Mouse (Mus musculus) heart, embryonic 14.5 days (tissue): Measurements from ENCODE around the gene 2300009A05Rik. TPM values are rescaled to one million over a fixed set of nuclear protein-coding genes. Genes with fewer than 3 reads are reported as not detected.

ENCODE experiments used
- ATAC-seq: fragments of 200-750 bp; cut with Nextera tagmentation; 2 replicates; pipeline ENCODE4 v1.8.0; 2017; ENCODE audit warnings: low read depth, moderate TSS enrichment; ENCODE audit not compliant: insufficient number of reproducible peaks, insufficient read depth, low FRiP score
- H3K27ac ChIP-seq, 2 experiments: fragments of 200-500 bp in 1 of 2; fragments of 300-500 bp in 1 of 2; sonication (generic) in 1 of 2; replicated peaks in 1 of 2; 2 replicates each; pipeline ENCODE4 v1.5.1; 2012 to 2014; ENCODE audit warnings: low read depth in 2 of 2, low read length in 2 of 2, control low read depth in 1 of 2, mild to moderate bottlenecking in 1 of 2, mixed read lengths in 1 of 2; ENCODE audit not compliant: control insufficient read depth in 1 of 2, insufficient read depth in 1 of 2
- H3K27me3 ChIP-seq: fragments of 300-500 bp; sonication (generic); 2 replicates; pipeline ENCODE4 v1.6.1; 2014; ENCODE audit warnings: mild to moderate bottlenecking, low read length, control low read depth; ENCODE audit not compliant: control insufficient read depth, insufficient read depth
- H3K36me3 ChIP-seq: fragments of 300-500 bp; sonication (generic); 2 replicates; pipeline ENCODE4 v1.6.1; 2014; ENCODE audit warnings: mild to moderate bottlenecking, control low read depth, low read length, mixed read lengths; ENCODE audit not compliant: control insufficient read depth, insufficient read depth
- H3K4me1 ChIP-seq, 2 experiments: fragments of 200-500 bp in 1 of 2; fragments of 300-500 bp in 1 of 2; sonication (generic) in 1 of 2; 2 replicates each; pipeline ENCODE4 v1.6.1; 2012 to 2014; ENCODE audit warnings: low read length in 2 of 2, control low read depth in 1 of 2, mixed read lengths in 1 of 2; ENCODE audit not compliant: control insufficient read depth in 2 of 2, insufficient read depth in 2 of 2
- H3K4me2 ChIP-seq: fragments of 300-500 bp; sonication (generic); 2 replicates; pipeline ENCODE4 v1.6.1; 2014; ENCODE audit warnings: mild to moderate bottlenecking, low read length
- H3K4me3 ChIP-seq, 2 experiments: fragments of 200-500 bp in 1 of 2; fragments of 300-500 bp in 1 of 2; sonication (generic) in 1 of 2; 2 replicates each; pipeline ENCODE4 v1.5.1; 2012 to 2014; ENCODE audit warnings: low read length in 2 of 2, mild to moderate bottlenecking in 2 of 2, control low read depth in 1 of 2, low read depth in 1 of 2, moderate library complexity in 1 of 2; ENCODE audit not compliant: control insufficient read depth in 1 of 2, insufficient read depth in 1 of 2
- H3K9ac ChIP-seq: fragments of 300-500 bp; sonication (generic); 2 replicates; pipeline ENCODE4 v1.6.1; 2014; ENCODE audit warnings: mild to moderate bottlenecking, low read length
- H3K9me3 ChIP-seq: fragments of 300-500 bp; sonication (generic); 2 replicates; pipeline ENCODE4 v1.6.1; 2016; ENCODE audit warnings: low read length, control low read depth; ENCODE audit not compliant: control insufficient read depth
- WGBS: fragments of 180-500 bp; shearing (Covaris S2); extraction: QIAGEN DNeasy Blood & Tissue Kit; methylation state at CpG from one replicate; pipeline ENCODE4 v1.1.7; 2014; 5-methylcytosine and 5-hydroxymethylcytosine counted together
- polyA plus RNA-seq: library from polyadenylated mRNA; unstranded; fragments of >200 nt; fragmentation: Nextera tagmentation; extraction: Ambion mirVana; gene quantifications from 2 replicates; pipeline ENCODE4 v1.2.1, GENCODE M21; 2014

2300009A05Rik gene
- polyA plus RNA-seq, 1 experiment from 2014 or later, result 80.7 TPM

DNA sequence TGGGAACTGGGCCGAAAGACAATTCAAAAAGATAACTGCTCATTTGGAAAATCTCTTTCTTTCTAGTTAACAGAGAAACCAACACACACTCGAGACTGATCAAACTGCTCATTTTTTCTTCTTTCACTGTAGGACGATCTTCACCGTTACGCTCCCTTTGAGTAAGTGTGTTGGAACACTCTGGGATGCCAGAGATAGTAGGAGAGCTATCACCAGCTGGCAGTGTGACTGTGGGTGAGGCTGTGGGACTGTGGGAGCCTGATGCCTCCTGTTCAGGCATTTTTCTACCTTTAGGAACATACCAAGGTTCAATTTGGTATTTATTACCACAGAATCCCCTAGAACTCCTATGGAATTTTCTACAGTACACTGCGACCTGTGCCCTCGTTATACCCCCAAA, 3.4 kb downstream of the 2300009A05Rik start:
- H3K27me3 ChIP-seq, result no peaks in the 10 kb centered on the region
- H3K36me3 ChIP-seq, result no peaks in the 10 kb centered on the region
- no peak overlapping the region; the same call in 1 of the 2 replicates for H3K9ac ChIP-seq
- peaks cover 5 to 15% of the 10 kb centered on the region in 2 experiments; a peak in 3 of 4 replicates for H3K4me1 ChIP-seq
- H3K4me2 ChIP-seq, result peak overlapping the region; percentile 5; the same call in 1 of the 2 replicates
- H3K27ac ChIP-seq, result no peak overlapping the region
- WGBS, result 61% methylated on average over 7 of the region's 7 CpGs
- H3K9me3 ChIP-seq, result no peaks in the 10 kb centered on the region
- no peak overlapping the region for H3K4me3 ChIP-seq
- ATAC-seq, result no peak

- 56% methylated on average over 2 of the region's 2 CpGs for WGBS
- Histone ChIP-seq H3K36me3 (no peaks in the 10 kb centered on the region), H3K4me1 (peaks cover 2 to 6% of the 10 kb centered on the region in 2 experiments; a peak in 2 of 4 replicates)
Measured at GRCm38 (mm10) chr9:63391307-63391706, 7.7 kb downstream of the 2300009A05Rik start.

DNA sequence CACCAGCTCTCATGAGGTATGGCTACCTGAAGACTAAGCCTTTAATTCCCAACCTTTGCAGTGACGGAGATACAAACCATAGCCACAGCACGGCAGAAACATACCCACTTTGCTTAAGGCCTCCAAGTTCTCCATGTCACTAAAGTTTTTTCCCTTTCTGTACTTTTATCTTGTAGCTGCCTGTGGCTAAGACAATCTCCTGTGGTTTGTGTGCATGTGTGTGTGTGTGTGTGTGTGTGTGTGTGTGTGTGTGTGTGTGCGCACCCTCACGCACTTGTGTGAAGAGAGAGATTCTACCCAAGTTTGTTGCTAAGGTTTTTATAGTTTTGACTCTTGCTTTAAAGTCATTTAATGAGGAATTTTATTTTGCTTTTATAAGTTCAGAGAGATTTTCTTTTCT, 16.3 kb downstream of the 2300009A05Rik start:
- Histone ChIP-seq H3K9ac (no peak overlapping the region), H3K4me3 (no peak overlapping the region), H3K9me3 (no peaks in the 10 kb centered on the region), H3K27me3 (no peaks in the 10 kb centered on the region), H3K36me3 (no peaks in the 10 kb centered on the region), H3K27ac (no peak overlapping the region), H3K4me2 (no peak overlapping the region), H3K4me1 (no peaks in the 10 kb centered on the region)
- ATAC-seq, result no peak
- 87% methylated on average over 4 of the region's 4 CpGs for WGBS

More at GRCm38 (mm10) chr9:63391307-63391706, 7.7 kb downstream of the 2300009A05Rik start:
- Histone ChIP-seq H3K4me3 (no peak overlapping the region), H3K27ac (no peak overlapping the region), H3K27me3 (no peaks in the 10 kb centered on the region), H3K4me2 (no peak overlapping the region), H3K9ac (no peak overlapping the region), H3K9me3 (no peaks in the 10 kb centered on the region)
- ATAC-seq, result no peak

- Histone ChIP-seq H3K27ac (no peak overlapping the region), H3K4me2 (no peak overlapping the region), H3K27me3 (no peaks in the 10 kb centered on the region), H3K4me3 (no peak overlapping the region), H3K4me1 (peaks cover 9 to 18% of the 10 kb centered on the region in 2 experiments), H3K36me3 (no peaks in the 10 kb centered on the region), H3K9me3 (no peaks in the 10 kb centered on the region), H3K9ac (no peak overlapping the region)
- ATAC-seq, result no peak
- WGBS, result 74% methylated on average over 3 of the region's 3 CpGs
Measured at GRCm38 (mm10) chr9:63380326-63380725, 18.7 kb downstream of the 2300009A05Rik start.

GRCm38 (mm10) chr9:63378174-63378573, 20.9 kb downstream of the 2300009A05Rik start:
- H3K9me3 ChIP-seq, result no peaks in the 10 kb centered on the region
- H3K36me3 ChIP-seq, result 0 out of 2 replicates have a peak, but pooled peaks cover 9% of the 10 kb centered on the region
- H3K27ac ChIP-seq, result peak overlapping the region; percentile 81 to 85
- WGBS, result 19% methylated on average over 8 of the region's 8 CpGs
- H3K4me2 ChIP-seq, result peak overlapping the region; percentile 84
- H3K4me3 ChIP-seq, result peak overlapping the region; percentile 70 to 72
- peaks cover 21 to 37% of the 10 kb centered on the region in 2 experiments for H3K4me1 ChIP-seq
- ATAC-seq, result no peak
- peak overlapping the region; percentile 84 for H3K9ac ChIP-seq
- H3K27me3 ChIP-seq, result no peaks in the 10 kb centered on the region

DNA sequence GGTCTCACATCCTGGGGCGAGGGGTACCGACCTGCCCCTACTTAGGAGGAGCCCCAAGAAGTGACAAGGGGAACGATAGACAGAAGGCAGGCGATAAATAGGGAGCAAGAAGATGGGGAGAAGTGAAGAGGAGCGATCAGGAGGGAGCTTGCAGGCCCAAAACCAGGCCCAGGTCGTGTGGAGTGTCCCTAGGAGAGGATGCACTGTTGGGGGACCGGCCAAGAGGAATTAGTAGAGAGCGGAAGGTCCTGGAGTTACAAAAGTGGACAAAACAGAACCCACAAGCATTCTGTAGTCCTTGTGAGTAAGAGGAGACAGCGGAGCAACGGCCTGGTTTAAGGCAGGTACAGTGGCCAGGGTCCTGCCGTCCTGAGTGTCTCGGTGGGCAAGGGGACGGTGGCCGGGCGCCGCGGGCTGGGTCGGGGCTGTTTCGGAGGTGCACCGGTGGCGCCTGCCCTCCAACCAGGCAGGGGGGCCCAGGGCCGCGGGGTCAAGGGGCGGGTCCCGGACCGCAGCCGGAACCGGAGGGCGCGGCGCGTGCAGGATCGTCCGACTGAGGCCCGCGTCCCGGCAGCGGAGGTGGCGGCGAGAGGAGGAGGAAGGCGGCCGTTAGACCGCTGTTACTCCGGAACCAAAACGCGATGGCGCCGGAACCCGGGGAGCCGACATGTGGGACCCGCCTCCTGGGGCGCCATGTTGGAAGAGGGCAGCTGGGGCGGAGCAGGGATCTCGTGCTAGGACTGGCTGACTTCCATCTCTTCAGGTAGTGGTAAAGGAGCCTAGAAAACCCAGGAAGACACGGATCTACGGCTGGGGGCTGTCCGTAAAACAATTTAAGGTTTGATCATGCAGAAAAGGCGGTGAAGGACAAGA, 21.5 kb downstream of the 2300009A05Rik start, which contains the start of gene Map2k5:
Gene Map2k5 (minus strand): TSS at position 633 of the 873 bp plus-strand sequence.
- Histone ChIP-seq H3K4me1 (peaks cover 22 to 44% of the 10 kb centered on the region in 2 experiments), H3K4me3 (peak within 1 kb of the TSS; percentile 70 to 72), H3K36me3 (0 out of 2 replicates have a peak, but pooled peaks cover 9% of the 10 kb centered on the region), H3K27ac (peak within 1 kb of the TSS; percentile 81 to 85), H3K9ac (peak within 1 kb of the TSS; percentile 84), H3K4me2 (peak within 1 kb of the TSS; percentile 84), H3K27me3 (no peaks in the 10 kb centered on the region), H3K9me3 (no peaks in the 10 kb centered on the region)
- ATAC-seq, result peak; percentile 90
- 1% methylated on average over 58 of the region's 58 CpGs for WGBS

DNA sequence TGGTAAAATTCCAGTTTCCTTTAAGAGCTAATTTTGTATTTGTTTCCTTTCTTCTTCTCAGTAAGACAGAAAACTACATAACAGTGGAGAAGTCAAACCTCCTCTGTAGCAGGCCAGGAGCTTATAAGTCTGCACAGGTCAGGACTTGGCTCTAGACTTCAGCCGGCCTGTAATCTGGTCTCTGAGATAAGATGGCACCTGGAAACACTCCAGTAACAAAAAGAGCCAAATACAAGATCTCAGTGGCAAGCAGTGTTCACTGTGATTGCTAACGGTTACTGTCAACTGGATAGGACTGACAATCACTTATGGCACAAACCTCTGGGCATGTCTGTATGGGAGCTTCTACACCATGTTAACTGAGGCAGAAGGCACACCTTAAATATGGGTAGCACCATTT, 25.7 kb downstream of the 2300009A05Rik start:
- H3K27me3 ChIP-seq, result no peaks in the 10 kb centered on the region
- H3K36me3 ChIP-seq, result peaks cover 35% of the 10 kb centered on the region
- ATAC-seq, result no peak
- H3K27ac ChIP-seq, result peak overlapping the region; percentile 41 to 44; a peak in 2 of 4 replicates
- 0 out of 2 replicates have a peak overlapping the region, but pooled peaks have one; percentile 13 for H3K4me2 ChIP-seq
- 6% methylated on average over 2 of the region's 2 CpGs for WGBS
- H3K9me3 ChIP-seq, result no peaks in the 10 kb centered on the region
- H3K4me3 ChIP-seq, result no peak overlapping the region
- peaks cover 31 to 69% of the 10 kb centered on the region in 2 experiments for H3K4me1 ChIP-seq
- H3K9ac ChIP-seq, result no peak overlapping the region
